Mouse (Mus musculus): ENCODE results near the gene Pdlim1. TPM values are rescaled to one million over a fixed set of nuclear protein-coding genes. Genes with fewer than 3 reads are reported as not detected.
"Not testable (repeated sequence)": the region's sequence is repeated elsewhere in the genome, so short reads cannot be mapped to it uniquely, and the experiment has no call there.

Pdlim1 gene
- polyA plus RNA-seq, 1 experiment from 2014 or later, result 105 TPM

- Histone ChIP-seq H3K9me3 (no peaks in the 10 kb centered on the region), H3K27ac (no peak overlapping the region), H3K4me1 (no peaks in the 10 kb centered on the region; the same call in 1 of the 2 replicates), H3K4me2 (replicated peaks) (no peak overlapping the region), H3K9ac (no peak overlapping the region), H3K36me3 (no peaks in the 10 kb centered on the region), H3K4me3 (no peak overlapping the region), H3K27me3 (no peaks in the 10 kb centered on the region)
- ATAC-seq (ENCODE audit: insufficient number of reproducible peaks, insufficient read depth, low FRiP score, low TSS enrichment), result no peak
- 90% methylated on average over 2 of the region's 2 CpGs for WGBS
Measured at GRCm38 (mm10) chr19:40232560-40232959, 39.1 kb downstream of the Pdlim1 start.

GRCm38 (mm10) chr19:40231825-40232541, 39.7 kb downstream of the Pdlim1 start:
- H3K36me3 ChIP-seq, result no peaks in the 10 kb centered on the region
- H3K9me3 ChIP-seq, result no peaks in the 10 kb centered on the region
- H3K9ac ChIP-seq, result no peak overlapping the region
- H3K27ac ChIP-seq, result no peak overlapping the region
- H3K4me1 ChIP-seq, result no peaks in the 10 kb centered on the region; the same call in 1 of the 2 replicates
- no peak overlapping the region for H3K4me3 ChIP-seq
- WGBS, result 72% methylated on average over 7 of the region's 7 CpGs
- ATAC-seq (ENCODE audit: insufficient number of reproducible peaks, insufficient read depth, low FRiP score, low TSS enrichment), result 0 out of 2 replicates have a peak, but pooled peaks have one; percentile 57
- H3K27me3 ChIP-seq, result no peaks in the 10 kb centered on the region
- no peak overlapping the region for H3K4me2 ChIP-seq (replicated peaks)

- no peak for ATAC-seq (ENCODE audit: insufficient number of reproducible peaks, insufficient read depth, low FRiP score, low TSS enrichment)
- no peaks in the 10 kb centered on the region for H3K27me3 ChIP-seq
- H3K4me2 ChIP-seq (replicated peaks), result no peak overlapping the region
- no peaks in the 10 kb centered on the region for H3K36me3 ChIP-seq
- 74% methylated on average over 13 of the region's 13 CpGs for WGBS
- no peaks in the 10 kb centered on the region for H3K9me3 ChIP-seq
- H3K27ac ChIP-seq, result peak overlapping the region; percentile 38
- no peaks in the 10 kb centered on the region; the same call in 1 of the 2 replicates for H3K4me1 ChIP-seq
- no peak overlapping the region for H3K4me3 ChIP-seq
- no peak overlapping the region for H3K9ac ChIP-seq
Measured at GRCm38 (mm10) chr19:40231074-40231738, 40.4 kb downstream of the Pdlim1 start.

GRCm38 (mm10) chr19:40226516-40227151, 45.0 kb downstream of the Pdlim1 start:
- Histone ChIP-seq H3K4me3 (no peak overlapping the region), H3K27me3 (no peaks in the 10 kb centered on the region), H3K9ac (no peak overlapping the region), H3K4me1 (no peaks in the 10 kb centered on the region; the same call in 1 of the 2 replicates), H3K9me3 (no peaks in the 10 kb centered on the region), H3K27ac (no peak overlapping the region), H3K36me3 (no peaks in the 10 kb centered on the region), H3K4me2 (replicated peaks) (no peak overlapping the region)
- no peak for ATAC-seq (ENCODE audit: insufficient number of reproducible peaks, insufficient read depth, low FRiP score, low TSS enrichment)
- WGBS, result 83% methylated on average over 12 of the region's 12 CpGs

GRCm38 (mm10) chr19:40225761-40226110, 45.9 kb downstream of the Pdlim1 start:
- H3K4me2 ChIP-seq (replicated peaks), result no peak overlapping the region
- H3K27me3 ChIP-seq, result no peaks in the 10 kb centered on the region
- no peak overlapping the region for H3K27ac ChIP-seq
- 69% methylated on average over 5 of the region's 5 CpGs for WGBS
- H3K36me3 ChIP-seq, result no peaks in the 10 kb centered on the region
- H3K4me1 ChIP-seq, result no peaks in the 10 kb centered on the region
- H3K9ac ChIP-seq, result no peak overlapping the region
- ATAC-seq (ENCODE audit: insufficient number of reproducible peaks, insufficient read depth, low FRiP score, low TSS enrichment), result no peak
- H3K4me3 ChIP-seq, result no peak overlapping the region
- H3K9me3 ChIP-seq, result no peaks in the 10 kb centered on the region

GRCm38 (mm10) chr19:40225102-40225760, 46.4 kb downstream of the Pdlim1 start:
- ATAC-seq (ENCODE audit: insufficient number of reproducible peaks, insufficient read depth, low FRiP score, low TSS enrichment), result no peak
- 69% methylated on average over 5 of the region's 5 CpGs for WGBS
- Histone ChIP-seq H3K36me3 (no peaks in the 10 kb centered on the region), H3K4me3 (no peak overlapping the region), H3K9me3 (no peaks in the 10 kb centered on the region), H3K4me2 (replicated peaks) (no peak overlapping the region), H3K27me3 (no peaks in the 10 kb centered on the region), H3K4me1 (no peaks in the 10 kb centered on the region), H3K27ac (no peak overlapping the region), H3K9ac (no peak overlapping the region)

GRCm38 (mm10) chr19:40222307-40222706, 49.3 kb downstream of the Pdlim1 start:
- H3K4me3 ChIP-seq; H3K4me1 ChIP-seq; H3K27ac ChIP-seq; H3K36me3 ChIP-seq; H3K9ac ChIP-seq; H3K27me3 ChIP-seq; ATAC-seq (ENCODE audit: insufficient number of reproducible peaks, insufficient read depth, low FRiP score, low TSS enrichment); H3K4me2 ChIP-seq (replicated peaks); H3K9me3 ChIP-seq: not testable (repeated sequence)
- WGBS, result 93% methylated on average over 9 of the region's 9 CpGs

GRCm38 (mm10) chr19:40220878-40221277, 50.8 kb downstream of the Pdlim1 start:
- Histone ChIP-seq H3K27ac (no peak overlapping the region), H3K4me1 (no peaks in the 10 kb centered on the region), H3K36me3 (no peaks in the 10 kb centered on the region), H3K4me2 (replicated peaks) (no peak overlapping the region), H3K9ac (no peak overlapping the region), H3K27me3 (no peaks in the 10 kb centered on the region), H3K9me3 (no peaks in the 10 kb centered on the region), H3K4me3 (no peak overlapping the region)
- ATAC-seq (ENCODE audit: insufficient number of reproducible peaks, insufficient read depth, low FRiP score, low TSS enrichment), result no peak
- WGBS, result 86% methylated on average over 5 of the region's 5 CpGs

GRCm38 (mm10) chr19:40202947-40203346, 68.7 kb downstream of the Pdlim1 start:
- not testable (repeated sequence) for ATAC-seq (ENCODE audit: insufficient number of reproducible peaks, insufficient read depth, low FRiP score, low TSS enrichment); H3K27me3 ChIP-seq; H3K27ac ChIP-seq; H3K4me1 ChIP-seq; H3K4me2 ChIP-seq (replicated peaks); H3K9me3 ChIP-seq; H3K36me3 ChIP-seq; H3K9ac ChIP-seq; H3K4me3 ChIP-seq
- WGBS, result 70% methylated on average over 4 of the region's 4 CpGs

- 92% methylated on average over 10 of the region's 10 CpGs for WGBS
- H3K4me1 ChIP-seq, result no peaks in the 10 kb centered on the region
- H3K4me3 ChIP-seq, result no peak overlapping the region
- H3K27ac ChIP-seq, result no peak overlapping the region
- H3K9me3 ChIP-seq, result no peaks in the 10 kb centered on the region
- H3K36me3 ChIP-seq, result no peaks in the 10 kb centered on the region
- H3K4me2 ChIP-seq (replicated peaks), result no peak overlapping the region
- ATAC-seq (ENCODE audit: insufficient number of reproducible peaks, insufficient read depth, low FRiP score, low TSS enrichment), result no peak
- no peak overlapping the region for H3K9ac ChIP-seq
- no peaks in the 10 kb centered on the region for H3K27me3 ChIP-seq
Measured at GRCm38 (mm10) chr19:40190596-40190995, 81.0 kb downstream of the Pdlim1 start.

GRCm38 (mm10) chr19:40187160-40187559, 84.5 kb downstream of the Pdlim1 start, which contains the start of gene Cyp2c70:
Gene Cyp2c70, minus strand, starts transcription at chr19:40187333.
- Histone ChIP-seq H3K9me3 (no peaks in the 10 kb centered on the region), H3K4me3 (no peak within 1 kb of the TSS), H3K27ac (no peak within 1 kb of the TSS), H3K9ac (no peak within 1 kb of the TSS), H3K4me2 (replicated peaks) (no peak within 1 kb of the TSS), H3K36me3 (no peaks in the 10 kb centered on the region), H3K27me3 (no peaks in the 10 kb centered on the region), H3K4me1 (no peaks in the 10 kb centered on the region)
- WGBS, result 76% methylated on average over 5 of the region's 5 CpGs
- ATAC-seq (ENCODE audit: insufficient number of reproducible peaks, insufficient read depth, low FRiP score, low TSS enrichment), result no peak

Measured in embryonic facial prominence, embryonic 12.5 days (tissue).